Mouse (Mus musculus) NIH3T3 (cell line): ENCODE data around the gene Tmem120a.

Experiments used
- DNase-seq: peaks from one replicate; pipeline ENCODE4 v3.0.0-alpha.2; 2012; ENCODE audit warnings: low read depth

Tmem120a gene

DNA sequence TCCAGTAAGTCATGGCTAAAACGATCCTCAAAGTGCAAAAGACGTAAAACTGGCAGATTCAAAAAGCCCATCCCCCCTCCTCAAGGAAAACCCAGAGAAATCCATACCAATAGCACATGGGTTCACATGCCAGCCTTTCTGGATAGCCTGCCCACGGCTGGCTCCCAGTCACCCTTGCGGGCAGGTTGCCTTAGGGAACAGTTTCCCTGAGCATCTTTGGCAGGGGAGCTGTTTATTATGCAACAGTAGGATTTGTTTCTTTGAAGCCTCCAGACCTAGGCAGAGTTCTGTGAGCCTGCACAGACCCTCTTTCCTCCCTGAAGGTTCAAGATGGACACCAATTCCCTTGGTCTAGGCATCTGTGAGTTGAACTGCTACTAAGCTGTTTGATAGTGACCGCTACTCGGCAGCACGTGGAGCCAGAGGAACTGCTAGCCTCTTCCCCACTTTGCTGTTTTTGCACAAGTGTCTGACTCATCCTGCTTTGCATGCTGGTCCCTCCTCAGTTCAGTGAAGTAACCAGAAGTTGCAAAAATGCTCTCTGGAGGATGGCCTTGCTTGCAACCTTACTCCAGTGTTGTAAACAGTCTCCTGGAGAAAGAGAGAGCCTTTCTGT lies 33.5 kb downstream of the Tmem120a start:
- DNase-seq = peak; percentile 86

DNA sequence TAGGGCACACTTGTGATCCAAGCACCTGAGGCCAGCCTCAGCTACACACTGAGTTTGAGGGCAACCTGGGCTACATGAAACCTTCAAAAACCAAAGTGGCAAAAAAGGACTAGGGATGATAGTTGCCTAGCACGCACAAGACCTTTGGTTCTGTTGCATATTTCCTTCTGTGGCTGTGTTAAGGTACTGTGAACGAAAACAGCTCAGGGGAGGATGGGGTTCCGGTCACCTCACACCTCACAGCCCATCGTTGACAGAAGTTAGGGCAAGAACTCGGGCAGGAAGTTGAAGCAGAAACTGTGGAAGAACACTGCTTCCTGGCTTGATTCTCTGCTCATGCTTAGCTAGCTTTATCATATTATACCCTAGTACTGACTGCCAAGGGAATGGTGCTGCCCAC lies 34.5 kb downstream of the Tmem120a start:
- no peak for DNase-seq

DNA sequence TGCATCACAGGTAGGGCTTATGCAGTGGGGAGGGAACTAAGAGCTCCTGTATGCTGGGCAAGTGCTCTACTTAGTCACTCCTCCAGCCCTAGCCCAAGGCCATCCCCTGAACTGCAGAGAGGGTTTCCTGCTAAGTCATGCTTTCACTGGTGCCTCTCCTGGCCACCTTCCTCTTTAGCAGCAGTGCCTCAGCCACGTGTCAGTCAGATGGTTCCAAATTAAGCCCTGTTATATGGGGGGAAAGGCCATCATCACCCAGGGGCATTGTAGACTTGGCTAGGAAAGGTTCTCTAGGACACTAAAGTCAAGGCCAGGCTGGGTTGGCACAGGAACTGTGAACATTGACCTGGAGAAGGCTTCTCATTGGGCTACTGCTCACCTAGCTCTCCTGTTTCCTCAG lies 36.4 kb downstream of the Tmem120a start:
- DNase-seq = no peak

DNA sequence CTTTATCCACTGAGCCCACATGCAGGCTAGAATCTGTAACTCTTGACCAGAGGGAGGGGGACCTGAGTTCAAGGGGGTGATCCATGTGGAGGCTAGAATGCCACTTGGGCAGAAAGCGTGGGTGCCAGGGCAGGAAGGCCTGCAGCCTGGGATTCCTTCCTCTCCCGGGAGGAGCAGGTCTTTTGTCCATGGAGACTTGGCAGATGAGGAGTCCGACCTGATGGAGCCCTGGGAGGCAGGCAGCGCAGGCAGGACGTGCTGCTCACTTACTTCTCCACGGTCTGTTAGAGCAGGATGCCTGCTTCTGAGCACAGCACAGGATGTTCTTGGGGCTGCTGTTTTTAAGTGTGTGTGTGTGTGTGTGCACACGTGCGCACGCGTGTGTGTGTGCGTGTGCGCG lies 37.2 kb downstream of the Tmem120a start:
- no peak for DNase-seq

DNA sequence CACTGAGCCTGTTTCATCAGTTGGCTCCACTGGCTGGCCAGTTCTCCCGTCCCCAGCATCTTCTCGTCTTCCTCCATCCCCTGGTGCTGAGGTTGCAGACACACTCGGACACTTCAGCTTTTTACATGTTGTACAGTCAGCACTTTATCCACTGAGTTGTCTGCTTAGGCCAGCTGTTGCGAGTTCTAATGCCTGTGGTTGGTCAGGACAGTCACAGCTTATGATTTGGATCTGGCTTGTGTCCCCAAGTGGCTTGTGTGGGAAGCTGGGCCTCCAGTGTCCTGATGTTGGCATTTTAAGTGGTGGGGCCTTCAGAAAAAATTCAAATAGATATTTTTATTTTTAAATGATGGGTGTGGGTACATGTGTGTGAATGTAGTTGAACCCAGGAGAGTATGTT lies 38.9 kb downstream of the Tmem120a start:
- no peak for DNase-seq

DNA sequence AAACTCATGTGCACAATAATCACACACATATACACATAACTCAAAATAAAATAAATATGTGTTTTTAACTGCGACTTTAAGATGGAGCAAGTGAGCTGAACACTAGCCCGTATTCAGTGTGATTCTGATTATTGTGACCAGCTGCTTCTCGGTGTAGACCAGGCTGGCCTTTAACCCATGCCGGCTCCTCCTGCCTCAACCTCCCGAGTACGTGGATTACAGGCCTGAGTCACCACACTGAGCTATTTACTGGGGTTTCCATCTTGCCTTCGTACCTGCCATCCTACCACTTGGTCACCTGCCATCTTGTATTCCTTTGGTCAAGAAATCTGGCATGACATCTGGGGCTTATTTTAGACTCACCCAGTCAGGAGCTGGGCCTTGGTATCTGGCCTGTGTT lies 40.8 kb downstream of the Tmem120a start:
- DNase-seq = no peak

DNA sequence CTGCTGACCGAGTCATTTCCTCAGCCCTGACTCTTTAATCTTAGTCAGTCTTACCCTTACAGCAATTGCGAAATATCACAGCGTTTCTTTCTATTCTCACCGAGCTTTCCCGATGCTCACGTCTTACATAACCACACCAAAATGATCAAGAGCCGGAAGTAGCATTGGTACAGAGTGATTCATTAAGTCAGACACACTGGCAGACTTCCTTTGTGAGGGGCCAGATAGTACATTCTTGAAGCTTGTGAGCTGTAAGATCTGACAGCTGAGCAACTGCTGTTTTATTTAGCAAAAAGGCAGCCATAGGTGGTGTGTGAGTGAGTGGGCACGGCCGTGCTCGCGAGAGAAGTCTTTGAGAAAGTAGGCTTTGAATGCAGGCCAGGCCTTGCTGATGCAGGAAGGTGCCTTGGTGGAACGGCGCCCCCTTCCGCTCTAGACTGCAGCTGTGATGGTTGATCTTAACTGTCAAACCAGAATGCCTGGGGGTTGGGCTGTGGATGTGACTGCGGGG lies 41.5 kb downstream of the Tmem120a start:
- DNase-seq = peak; percentile 92

DNA sequence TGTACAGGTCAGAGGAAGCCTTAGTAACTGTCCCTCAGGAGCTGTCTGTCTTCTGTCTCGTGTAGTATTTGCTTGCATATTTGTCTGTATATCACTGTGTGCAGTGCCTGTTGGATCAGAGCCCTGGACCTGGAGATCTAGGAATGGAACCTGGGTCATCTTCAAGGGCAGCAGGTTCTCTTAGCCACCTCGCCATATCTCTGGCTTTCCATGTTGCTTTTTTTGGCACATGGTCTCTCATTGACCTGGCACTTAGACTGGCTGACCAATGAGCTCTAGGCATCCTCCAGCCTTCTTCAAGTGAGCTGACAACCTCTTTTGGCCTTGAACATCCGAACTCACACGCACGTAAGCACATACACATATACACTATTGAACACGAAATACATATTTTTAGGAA lies 42.1 kb downstream of the Tmem120a start:
- DNase-seq = no peak

DNA sequence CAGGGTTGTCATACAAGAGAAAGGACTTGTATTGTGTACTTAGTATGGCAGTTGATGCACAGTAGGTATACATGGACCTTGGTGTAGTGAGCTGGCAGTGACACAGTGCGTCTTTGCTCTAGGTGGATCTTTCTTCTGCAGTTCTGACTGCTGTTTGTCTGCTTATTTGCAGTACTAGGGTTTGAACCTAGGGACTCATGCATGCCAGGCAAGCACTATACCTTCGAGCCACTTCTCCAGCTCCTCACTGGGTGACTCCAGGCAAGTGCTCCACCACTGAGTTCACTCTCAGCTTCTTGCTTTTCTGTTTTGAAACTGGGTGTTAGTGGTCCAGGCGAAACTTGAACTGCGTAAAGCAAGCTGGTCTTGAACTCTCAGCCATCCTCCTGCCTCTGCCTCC lies 42.6 kb downstream of the Tmem120a start:
- DNase-seq = no peak

DNA sequence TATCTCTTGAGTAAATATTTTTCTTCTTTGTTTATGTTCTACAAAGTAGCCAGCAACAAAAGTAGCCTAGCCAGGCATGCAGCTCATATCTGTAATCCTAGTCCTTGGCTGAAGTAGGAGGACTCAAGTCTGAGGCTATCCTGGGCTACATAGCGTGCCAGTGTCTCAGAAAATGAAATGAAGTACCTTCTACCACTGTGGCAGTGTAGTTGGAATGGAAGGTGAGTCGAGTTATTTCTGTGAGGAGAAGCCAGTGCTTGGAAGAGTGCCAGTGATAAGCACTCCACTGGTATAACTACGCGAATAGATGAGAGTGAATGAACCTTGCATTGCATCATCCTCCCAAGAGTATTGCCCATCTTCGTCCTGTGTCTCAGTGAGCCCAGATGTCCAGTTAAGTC lies 46.5 kb downstream of the Tmem120a start:
- DNase-seq = no peak

DNA sequence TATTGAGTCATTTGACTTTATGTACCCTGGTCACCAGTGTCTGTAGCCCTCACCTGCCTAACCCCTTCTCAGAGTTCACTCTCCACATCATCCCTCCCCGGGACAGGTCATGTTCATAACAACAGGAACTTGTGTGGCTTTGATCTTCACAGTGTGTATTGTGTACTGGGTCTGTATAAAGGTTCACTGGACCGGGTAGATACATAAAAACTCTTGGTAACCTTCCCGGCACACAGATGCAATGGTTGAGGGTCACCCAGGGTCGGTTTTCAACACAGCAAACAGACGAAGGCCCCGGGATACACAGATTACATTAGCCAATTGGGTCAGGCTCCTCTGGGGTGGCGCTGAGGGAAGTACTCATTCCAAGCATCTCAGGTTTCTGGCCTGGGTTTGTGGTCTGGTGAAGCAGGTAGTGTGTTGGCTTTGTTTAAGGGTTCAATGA lies 48.9 kb downstream of the Tmem120a start:
- no peak for DNase-seq

DNA sequence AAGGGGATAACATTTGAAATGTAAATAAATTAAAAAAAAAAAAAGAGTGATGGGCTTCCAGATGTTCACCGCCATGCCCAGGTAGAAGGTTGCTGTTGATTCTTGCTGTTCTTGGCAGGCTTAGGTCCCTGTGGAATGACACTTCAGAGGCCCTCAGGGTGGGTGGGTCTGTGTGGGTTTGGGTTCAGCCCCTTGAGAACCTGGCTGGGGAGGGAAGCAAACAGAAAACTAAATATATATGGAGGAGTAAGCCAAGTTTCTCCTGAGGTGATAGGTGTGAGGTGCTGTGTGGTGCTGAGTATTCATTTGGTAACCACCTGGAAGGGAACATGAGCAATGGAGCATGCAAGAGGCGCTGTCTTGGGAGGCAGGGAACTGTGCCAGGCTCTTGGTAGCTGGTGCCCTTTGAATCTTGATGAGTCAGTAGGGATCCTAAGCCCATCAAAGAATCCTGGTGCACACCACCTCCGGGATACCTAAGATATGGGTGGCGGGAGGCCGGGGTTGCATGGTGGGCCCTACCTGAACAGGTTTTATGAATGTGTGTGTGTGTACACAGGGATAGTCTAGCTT lies 50.9 kb downstream of the Tmem120a start:
- DNase-seq = no peak

DNA sequence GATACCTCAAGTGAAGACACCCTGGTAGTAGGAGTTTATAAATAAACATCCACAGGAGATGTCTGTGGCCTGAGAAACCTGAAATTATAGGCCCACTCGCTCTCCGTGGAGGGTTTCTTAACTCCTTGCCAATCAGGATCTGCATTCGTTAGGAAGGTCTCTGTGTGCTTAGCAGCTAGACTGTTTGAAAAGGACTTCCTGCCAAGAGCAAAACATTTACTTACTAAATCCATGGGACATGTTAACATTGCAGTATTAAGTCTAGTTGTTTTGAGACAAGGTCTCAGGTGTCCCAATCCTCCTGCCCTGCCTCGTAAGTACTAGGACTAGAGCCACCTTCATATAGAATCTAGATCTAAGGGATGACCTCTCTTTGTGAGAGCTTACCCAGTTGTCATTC lies 53.0 kb downstream of the Tmem120a start:
- DNase-seq = no peak

DNA sequence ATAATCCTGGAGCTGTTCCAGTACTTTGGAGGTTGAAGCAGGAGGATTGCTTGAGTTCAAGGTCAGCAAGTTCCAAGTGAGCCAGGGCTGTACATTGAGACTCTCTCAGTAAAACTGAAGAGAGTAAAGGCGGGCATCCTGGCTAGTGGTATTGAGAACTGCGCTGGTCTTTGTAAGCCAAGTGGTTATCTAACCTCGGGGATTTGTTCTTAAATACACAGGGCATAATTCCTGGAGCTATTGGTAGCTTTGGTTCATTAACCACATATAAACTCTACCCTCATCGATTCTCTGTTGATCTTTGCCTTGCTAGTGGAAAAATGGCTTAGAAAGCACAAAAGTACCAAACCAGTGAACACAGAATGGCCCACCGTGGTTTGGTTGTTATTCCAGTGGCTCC lies 53.8 kb downstream of the Tmem120a start:
- no peak for DNase-seq
